Mouse (Mus musculus): ENCODE data around the gene Gm49342. TPM values are rescaled to one million over a fixed set of nuclear protein-coding genes. Genes with fewer than 3 reads are reported as not detected.
"Not testable (repeated sequence)": the region's sequence is repeated elsewhere in the genome, so short reads cannot be mapped to it uniquely, and the experiment has no call there.

Gm49342 gene
- 2.5 TPM in 1 of 2 replicates, not detected in the other for polyA plus RNA-seq (2014; fragmentation: Nextera tagmentation; extraction: Ambion mirVana)

- Histone ChIP-seq H3K4me2 (ENCODE audit: low read length) (peak within 1 kb of the TSS; percentile 57), H3K4me1 (ENCODE audit: control insufficient read depth, insufficient read depth, low read length) (no peaks in the 10 kb centered on the region), H3K4me3 (ENCODE audit: low read depth, low read length) (peak within 1 kb of the TSS; percentile 41), H3K36me3 (ENCODE audit: control insufficient read depth, insufficient read depth, low read length) (no peaks in the 10 kb centered on the region), H3K9me3 (replicated peaks; ENCODE audit: control insufficient read depth, low read length) (no peaks in the 10 kb centered on the region), H3K9ac (ENCODE audit: low read length) (peak within 1 kb of the TSS; percentile 59), H3K27ac (ENCODE audit: low read depth, low read length) (peak within 1 kb of the TSS; percentile 75), H3K27me3 (replicated peaks; ENCODE audit: control insufficient read depth, insufficient read depth, low read length) (no peaks in the 10 kb centered on the region)
- ATAC-seq, result peak; percentile 97
- DNase-seq (ENCODE audit: low spot score), result peak; percentile 90
- WGBS, result 14% methylated on average over 31 of the region's 31 CpGs
Observed at GRCm38 (mm10) chr14:50943932-50944667, at the start of gene Gm49342. Gm49342 (plus strand) TSS chr14:50944517.

- Histone ChIP-seq H3K4me1 (ENCODE audit: control insufficient read depth, insufficient read depth, low read length) (no peaks in the 10 kb centered on the region), H3K9ac (ENCODE audit: low read length) (no peak overlapping the region), H3K9me3 (replicated peaks; ENCODE audit: control insufficient read depth, low read length) (no peaks in the 10 kb centered on the region), H3K4me3 (ENCODE audit: low read depth, low read length) (no peak overlapping the region), H3K4me2 (ENCODE audit: low read length) (no peak overlapping the region), H3K27me3 (replicated peaks; ENCODE audit: control insufficient read depth, insufficient read depth, low read length) (0 out of 2 replicates have a peak, but pooled peaks cover 5% of the 10 kb centered on the region), H3K36me3 (ENCODE audit: control insufficient read depth, insufficient read depth, low read length) (no peaks in the 10 kb centered on the region), H3K27ac (ENCODE audit: low read depth, low read length) (no peak overlapping the region)
- ATAC-seq (no peak), DNase-seq (ENCODE audit: low spot score) (no peak)
Observed at GRCm38 (mm10) chr14:50895407-50895806, 48.9 kb upstream of the Gm49342 start.

GRCm38 (mm10) chr14:50895985-50896746 lies 48.2 kb upstream of the Gm49342 start:
- peak overlapping the region; percentile 33 for H3K4me3 ChIP-seq (ENCODE audit: low read depth, low read length)
- no peak overlapping the region for H3K27ac ChIP-seq (ENCODE audit: low read depth, low read length)
- 0 out of 2 replicates have a peak, but pooled peaks cover 5% of the 10 kb centered on the region for H3K27me3 ChIP-seq (replicated peaks; ENCODE audit: control insufficient read depth, insufficient read depth, low read length)
- no peaks in the 10 kb centered on the region for H3K36me3 ChIP-seq (ENCODE audit: control insufficient read depth, insufficient read depth, low read length)
- WGBS, result 15% methylated on average over 19 of the region's 19 CpGs
- ATAC-seq (peak; percentile 6; the same call in 1 of the 2 replicates), DNase-seq (ENCODE audit: low spot score) (no peak)
- peak overlapping the region; percentile 64 for H3K4me2 ChIP-seq (ENCODE audit: low read length)
- peak overlapping the region; percentile 60 for H3K9ac ChIP-seq (ENCODE audit: low read length)
- no peaks in the 10 kb centered on the region for H3K9me3 ChIP-seq (replicated peaks; ENCODE audit: control insufficient read depth, low read length)
- no peaks in the 10 kb centered on the region for H3K4me1 ChIP-seq (ENCODE audit: control insufficient read depth, insufficient read depth, low read length)

GRCm38 (mm10) chr14:50896747-50897373 lies 47.5 kb upstream of the Gm49342 start:
- DNase-seq (ENCODE audit: low spot score), result peak; percentile 38
- H3K27me3 ChIP-seq (replicated peaks; ENCODE audit: control insufficient read depth, insufficient read depth, low read length), result 0 out of 2 replicates have a peak, but pooled peaks cover 5% of the 10 kb centered on the region
- H3K4me3 ChIP-seq (ENCODE audit: low read depth, low read length), result peak overlapping the region; percentile 33
- H3K36me3 ChIP-seq (ENCODE audit: control insufficient read depth, insufficient read depth, low read length), result no peaks in the 10 kb centered on the region
- 13% methylated on average over 23 of the region's 23 CpGs for WGBS
- peak overlapping the region; percentile 60 for H3K9ac ChIP-seq (ENCODE audit: low read length)
- no peak overlapping the region for H3K27ac ChIP-seq (ENCODE audit: low read depth, low read length)
- no peaks in the 10 kb centered on the region for H3K9me3 ChIP-seq (replicated peaks; ENCODE audit: control insufficient read depth, low read length)
- peak; percentile 75; the same call in 1 of the 2 replicates for ATAC-seq
- no peaks in the 10 kb centered on the region for H3K4me1 ChIP-seq (ENCODE audit: control insufficient read depth, insufficient read depth, low read length)
- peak overlapping the region; percentile 64 for H3K4me2 ChIP-seq (ENCODE audit: low read length)

- H3K36me3 ChIP-seq (ENCODE audit: control insufficient read depth, insufficient read depth, low read length), result no peaks in the 10 kb centered on the region
- WGBS, result 35% methylated on average over 7 of the region's 7 CpGs
Observed at GRCm38 (mm10) chr14:50897374-50897765, 46.9 kb upstream of the Gm49342 start, which contains the start of gene Klhl33. Klhl33 (minus strand) TSS chr14:50897507.

GRCm38 (mm10) chr14:50897992-50898391 lies 46.3 kb upstream of the Gm49342 start:
- not testable (repeated sequence) for H3K9ac ChIP-seq (ENCODE audit: low read length); H3K27ac ChIP-seq (ENCODE audit: low read depth, low read length); H3K4me1 ChIP-seq (ENCODE audit: control insufficient read depth, insufficient read depth, low read length); DNase-seq (ENCODE audit: low spot score); H3K4me3 ChIP-seq (ENCODE audit: low read depth, low read length); H3K4me2 ChIP-seq (ENCODE audit: low read length); ATAC-seq; H3K36me3 ChIP-seq (ENCODE audit: control insufficient read depth, insufficient read depth, low read length); H3K9me3 ChIP-seq (replicated peaks; ENCODE audit: control insufficient read depth, low read length); H3K27me3 ChIP-seq (replicated peaks; ENCODE audit: control insufficient read depth, insufficient read depth, low read length)
- WGBS, result 91% methylated on average over 2 of the region's 2 CpGs

More at GRCm38 (mm10) chr14:50897374-50897765, 46.9 kb upstream of the Gm49342 start, which contains the start of gene Klhl33:
- Histone ChIP-seq H3K27ac (ENCODE audit: low read depth, low read length) (no peak within 1 kb of the TSS), H3K4me1 (ENCODE audit: control insufficient read depth, insufficient read depth, low read length) (no peaks in the 10 kb centered on the region), H3K9me3 (replicated peaks; ENCODE audit: control insufficient read depth, low read length) (no peaks in the 10 kb centered on the region), H3K27me3 (replicated peaks; ENCODE audit: control insufficient read depth, insufficient read depth, low read length) (0 out of 2 replicates have a peak, but pooled peaks cover 5% of the 10 kb centered on the region), H3K9ac (ENCODE audit: low read length) (peak within 1 kb of the TSS; percentile 60), H3K4me2 (ENCODE audit: low read length) (peak within 1 kb of the TSS; percentile 64), H3K4me3 (ENCODE audit: low read depth, low read length) (peak within 1 kb of the TSS; percentile 33)
- ATAC-seq (no peak), DNase-seq (ENCODE audit: low spot score) (no peak)

- peak; percentile 88 for ATAC-seq
- Histone ChIP-seq H3K36me3 (ENCODE audit: control insufficient read depth, insufficient read depth, low read length) (no peaks in the 10 kb centered on the region), H3K27ac (ENCODE audit: low read depth, low read length) (no peak overlapping the region), H3K4me2 (ENCODE audit: low read length) (peak overlapping the region; percentile 52), H3K4me3 (ENCODE audit: low read depth, low read length) (peak overlapping the region; percentile 30), H3K9me3 (replicated peaks; ENCODE audit: control insufficient read depth, low read length) (no peaks in the 10 kb centered on the region), H3K9ac (ENCODE audit: low read length) (peak overlapping the region; percentile 51), H3K4me1 (ENCODE audit: control insufficient read depth, insufficient read depth, low read length) (no peaks in the 10 kb centered on the region), H3K27me3 (replicated peaks; ENCODE audit: control insufficient read depth, insufficient read depth, low read length) (no peaks in the 10 kb centered on the region)
- 4% methylated on average over 26 of the region's 26 CpGs for WGBS
- DNase-seq (ENCODE audit: low spot score), result peak; percentile 68
Observed at GRCm38 (mm10) chr14:50903973-50904827, 40.1 kb upstream of the Gm49342 start.

GRCm38 (mm10) chr14:50904828-50905129 lies 39.5 kb upstream of the Gm49342 start:
- H3K36me3 ChIP-seq (ENCODE audit: control insufficient read depth, insufficient read depth, low read length), result no peaks in the 10 kb centered on the region
- WGBS, result 88% methylated on average over 4 of the region's 4 CpGs
- no peak overlapping the region for H3K9ac ChIP-seq (ENCODE audit: low read length)
- no peaks in the 10 kb centered on the region for H3K9me3 ChIP-seq (replicated peaks; ENCODE audit: control insufficient read depth, low read length)
- no peak overlapping the region for H3K4me2 ChIP-seq (ENCODE audit: low read length)
- no peak for DNase-seq (ENCODE audit: low spot score)
- no peak overlapping the region for H3K4me3 ChIP-seq (ENCODE audit: low read depth, low read length)
- ATAC-seq, result no peak
- no peaks in the 10 kb centered on the region for H3K4me1 ChIP-seq (ENCODE audit: control insufficient read depth, insufficient read depth, low read length)
- no peak overlapping the region for H3K27ac ChIP-seq (ENCODE audit: low read depth, low read length)
- no peaks in the 10 kb centered on the region for H3K27me3 ChIP-seq (replicated peaks; ENCODE audit: control insufficient read depth, insufficient read depth, low read length)

Measured in forebrain, embryonic 14.5 days (tissue).